Mouse (Mus musculus): Measurements from ENCODE around the gene Lrrc46.

Lrrc46 gene

GRCm38 (mm10) chr11:97049492-97050085 is 8.4 kb upstream of the Lrrc46 start:
- DNase-seq (ENCODE audit: inconsistent ontology term) = no peak

GRCm38 (mm10) chr11:97048090-97048650 is 7.0 kb upstream of the Lrrc46 start:
- DNase-seq (ENCODE audit: inconsistent ontology term) = peak; percentile 85

- DNase-seq (ENCODE audit: inconsistent ontology term) = no peak
Measured at GRCm38 (mm10) chr11:97045861-97046260, 4.7 kb upstream of the Lrrc46 start.

GRCm38 (mm10) chr11:97044902-97045301 is 3.7 kb upstream of the Lrrc46 start:
- DNase-seq (ENCODE audit: inconsistent ontology term) = no peak

GRCm38 (mm10) chr11:97040301-97041021 is 746 bp downstream of the Lrrc46 start:
- no peak for DNase-seq (ENCODE audit: inconsistent ontology term)

GRCm38 (mm10) chr11:97038881-97039280 is 2.3 kb downstream of the Lrrc46 start:
- no peak for DNase-seq (ENCODE audit: inconsistent ontology term)

DNA sequence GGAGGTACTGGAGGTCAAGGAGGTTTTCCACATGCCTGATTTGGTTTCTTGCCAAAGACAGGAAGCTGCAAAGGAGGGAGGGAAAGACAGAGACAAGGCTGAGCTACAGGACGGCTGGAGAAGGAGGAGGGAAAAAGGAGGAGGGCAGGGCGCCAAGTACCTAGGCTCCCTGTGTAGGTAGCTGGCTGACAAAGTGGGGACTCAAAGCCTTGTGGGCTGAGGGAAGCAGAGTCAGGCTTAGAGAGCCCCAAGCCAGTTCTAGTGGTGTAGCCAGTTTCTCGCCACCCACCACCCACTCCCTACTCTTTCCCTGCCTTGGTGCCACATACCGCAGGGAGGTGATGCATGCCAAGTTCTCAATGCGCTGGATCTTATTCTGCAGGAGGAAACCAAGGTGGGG is 5.1 kb downstream of the Lrrc46 start:
- DNase-seq (ENCODE audit: inconsistent ontology term) = no peak

DNA sequence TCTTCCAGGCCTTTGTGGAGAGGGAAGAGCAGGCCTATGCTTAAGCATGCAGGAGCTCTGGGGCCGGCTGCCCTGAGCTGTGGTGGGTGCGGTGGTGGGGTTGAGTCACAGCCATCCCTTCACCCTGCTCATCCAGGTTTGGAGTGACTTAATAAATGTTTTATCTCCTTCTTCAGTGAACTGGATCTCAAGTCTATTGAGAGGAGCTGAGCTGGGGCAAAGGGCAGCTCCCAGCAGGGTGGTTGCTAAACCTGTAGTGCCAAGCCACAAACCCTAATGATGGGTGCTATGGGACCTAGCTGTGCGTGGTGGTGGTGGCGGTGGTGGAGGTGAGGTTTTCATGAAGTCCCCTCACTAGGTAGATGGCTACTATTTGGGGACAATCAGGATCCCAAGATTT is 7.4 kb downstream of the Lrrc46 start:
- DNase-seq (ENCODE audit: inconsistent ontology term) = no peak

GRCm38 (mm10) chr11:97032499-97032898 is 8.7 kb downstream of the Lrrc46 start:
- no peak for DNase-seq (ENCODE audit: inconsistent ontology term)

- no peak for DNase-seq (ENCODE audit: inconsistent ontology term)
Measured at GRCm38 (mm10) chr11:97031977-97032376, 9.2 kb downstream of the Lrrc46 start.

DNA sequence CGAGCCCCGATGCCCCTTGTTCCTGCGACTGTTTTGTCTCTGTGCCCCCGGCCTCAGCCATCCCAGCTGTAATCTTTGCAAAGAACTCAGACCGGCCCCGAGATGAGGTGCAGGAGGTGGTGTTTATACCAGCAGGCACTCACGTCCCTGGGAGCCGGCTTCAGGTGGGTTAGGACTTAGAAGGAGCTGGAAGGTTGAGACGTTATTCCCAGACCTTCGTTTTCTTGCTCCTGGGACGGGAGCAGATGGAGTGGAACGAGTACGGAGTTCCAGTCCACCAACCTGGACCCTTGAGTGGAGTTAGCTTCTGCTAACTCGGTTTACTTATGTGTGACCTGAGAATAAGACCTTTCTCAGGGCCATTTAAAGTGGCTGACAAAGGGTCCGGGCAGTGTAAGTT is 10.8 kb downstream of the Lrrc46 start:
- no peak for DNase-seq (ENCODE audit: inconsistent ontology term)

GRCm38 (mm10) chr11:97029686-97030417 is 11.4 kb downstream of the Lrrc46 start, which contains the start of gene Scrn2:
Gene Scrn2 (plus strand): TSS chr11:97029938.
- DNase-seq (ENCODE audit: inconsistent ontology term) = peak; percentile 87

DNA sequence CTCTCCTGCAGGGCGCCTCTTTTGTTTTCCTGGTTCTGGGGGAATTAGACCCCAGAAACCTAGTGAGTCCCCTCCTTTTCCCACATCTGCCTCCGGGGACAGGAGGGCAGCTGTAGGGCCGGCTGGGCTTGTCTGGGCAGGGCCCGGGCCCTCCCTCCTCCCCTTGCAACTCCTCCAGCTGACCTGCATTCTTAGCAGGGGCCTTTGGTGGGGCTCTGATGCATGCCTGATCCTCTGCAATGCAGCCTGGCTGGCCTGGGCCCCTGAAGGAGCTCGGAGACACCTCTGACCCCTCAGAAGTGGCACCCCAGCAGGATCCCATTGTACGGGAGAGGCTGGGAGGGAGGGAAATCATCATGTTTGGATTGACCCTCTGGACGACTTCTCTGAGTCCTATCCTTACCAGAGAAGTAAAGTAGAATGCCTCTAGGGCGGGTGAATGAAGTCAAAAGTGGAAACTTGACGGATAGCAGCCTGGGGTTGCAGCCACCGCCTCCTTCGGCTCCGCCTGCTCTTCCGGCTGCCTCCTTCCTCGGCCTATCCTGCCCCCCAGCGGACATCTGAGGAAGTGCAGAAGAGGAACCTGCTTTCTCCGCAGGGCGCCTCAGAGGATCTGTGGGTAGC is 15.4 kb downstream of the Lrrc46 start:
- DNase-seq (ENCODE audit: inconsistent ontology term) = peak; percentile 86

DNA sequence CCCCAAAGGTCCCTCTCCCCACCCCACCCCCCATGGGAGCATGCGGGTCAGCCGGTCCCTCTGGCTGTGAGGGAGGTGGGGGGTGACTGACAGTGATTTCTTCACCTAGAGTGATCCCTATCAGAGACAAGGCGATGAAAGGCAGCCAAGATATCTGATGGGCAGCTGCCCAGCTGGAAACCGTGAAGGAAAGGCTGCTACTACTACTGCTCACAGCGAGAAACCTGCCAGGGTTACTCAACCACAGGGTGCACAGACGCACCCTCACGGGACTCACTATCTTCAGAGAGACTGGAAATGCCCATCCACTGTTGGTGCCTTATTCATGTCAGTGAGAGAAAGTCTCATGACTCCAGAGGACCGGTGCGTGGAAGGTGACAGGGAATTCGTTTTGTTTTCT is 16.2 kb downstream of the Lrrc46 start:
- no peak for DNase-seq (ENCODE audit: inconsistent ontology term)

DNA sequence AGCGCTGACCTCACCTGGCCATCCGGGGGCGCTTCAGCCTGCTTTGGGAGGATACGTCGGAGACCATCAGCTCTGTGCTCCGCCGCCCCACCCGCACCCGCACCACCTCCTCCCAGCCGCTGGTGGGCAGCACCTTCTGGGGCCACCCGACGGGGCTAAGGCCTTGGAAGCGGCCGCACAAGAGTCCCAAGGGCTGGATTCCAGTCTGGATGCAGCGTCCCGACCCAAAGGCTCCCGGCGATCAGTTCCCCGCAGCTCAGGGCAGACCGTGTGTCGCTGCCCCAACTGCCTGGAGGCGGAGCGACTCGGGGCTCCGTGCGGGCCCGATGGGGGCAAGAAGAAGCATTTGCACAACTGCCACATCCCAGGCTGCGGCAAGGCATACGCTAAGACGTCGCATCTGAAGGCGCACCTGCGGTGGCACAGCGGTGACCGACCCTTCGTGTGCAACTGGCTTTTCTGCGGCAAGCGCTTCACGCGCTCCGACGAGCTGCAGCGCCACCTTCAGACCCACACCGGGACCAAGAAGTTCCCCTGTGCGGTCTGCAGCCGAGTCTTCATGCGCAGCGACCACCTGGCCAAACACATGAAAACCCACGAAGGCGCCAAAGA is 19.2 kb downstream of the Lrrc46 start:
- peak; percentile 71 for DNase-seq (ENCODE audit: inconsistent ontology term)

DNA sequence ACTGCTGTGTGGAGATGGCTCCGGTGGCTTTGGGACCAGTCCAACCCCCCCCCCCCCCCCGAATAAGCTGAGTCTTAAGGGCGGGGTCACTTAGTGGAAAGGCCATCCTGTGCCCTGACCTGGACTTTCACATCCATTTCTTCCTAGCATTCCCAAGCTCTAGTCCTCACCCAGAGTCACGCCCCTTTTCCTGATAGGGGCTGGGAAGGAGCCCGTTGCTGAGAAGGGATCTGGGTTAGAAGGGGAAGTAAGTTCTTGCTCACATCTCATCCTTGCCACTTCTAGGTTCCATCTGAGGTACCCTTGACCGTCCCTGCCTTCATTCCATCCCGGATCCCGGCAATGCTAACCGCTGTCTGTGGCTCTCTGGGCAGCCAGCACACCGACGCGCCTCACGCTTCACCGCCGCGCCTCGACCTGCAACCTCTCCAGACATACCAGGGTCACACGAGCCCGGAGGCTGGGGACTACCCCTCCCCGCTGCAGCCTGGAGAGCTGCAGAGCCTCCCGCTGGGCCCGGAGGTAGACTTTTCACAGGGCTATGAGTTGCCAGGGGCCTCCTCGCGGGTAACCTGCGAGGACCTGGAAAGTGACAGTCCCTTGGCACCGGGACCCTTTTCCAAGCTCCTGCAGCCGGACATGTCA is 20.0 kb downstream of the Lrrc46 start:
- no peak for DNase-seq (ENCODE audit: inconsistent ontology term)

DNA sequence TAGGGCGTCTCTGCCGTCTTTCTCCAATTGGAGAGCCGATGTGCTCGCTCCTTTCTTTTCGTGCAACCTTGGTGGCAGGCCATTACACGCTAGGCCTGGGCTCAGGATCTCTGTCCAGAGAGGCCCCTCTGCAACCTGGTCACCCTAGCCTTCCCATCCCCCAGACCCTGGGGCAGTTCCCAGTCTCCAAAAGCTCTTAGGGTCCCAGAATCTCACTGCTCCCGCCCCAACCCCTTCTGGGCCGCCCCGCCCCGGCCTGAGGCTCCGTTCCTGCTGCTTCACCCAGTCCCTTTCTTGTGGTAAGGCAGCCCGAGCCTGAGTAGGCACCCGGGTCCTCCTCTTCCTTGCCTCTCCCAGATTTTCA is 21.9 kb downstream of the Lrrc46 start:
- DNase-seq (ENCODE audit: inconsistent ontology term) = no peak

DNA sequence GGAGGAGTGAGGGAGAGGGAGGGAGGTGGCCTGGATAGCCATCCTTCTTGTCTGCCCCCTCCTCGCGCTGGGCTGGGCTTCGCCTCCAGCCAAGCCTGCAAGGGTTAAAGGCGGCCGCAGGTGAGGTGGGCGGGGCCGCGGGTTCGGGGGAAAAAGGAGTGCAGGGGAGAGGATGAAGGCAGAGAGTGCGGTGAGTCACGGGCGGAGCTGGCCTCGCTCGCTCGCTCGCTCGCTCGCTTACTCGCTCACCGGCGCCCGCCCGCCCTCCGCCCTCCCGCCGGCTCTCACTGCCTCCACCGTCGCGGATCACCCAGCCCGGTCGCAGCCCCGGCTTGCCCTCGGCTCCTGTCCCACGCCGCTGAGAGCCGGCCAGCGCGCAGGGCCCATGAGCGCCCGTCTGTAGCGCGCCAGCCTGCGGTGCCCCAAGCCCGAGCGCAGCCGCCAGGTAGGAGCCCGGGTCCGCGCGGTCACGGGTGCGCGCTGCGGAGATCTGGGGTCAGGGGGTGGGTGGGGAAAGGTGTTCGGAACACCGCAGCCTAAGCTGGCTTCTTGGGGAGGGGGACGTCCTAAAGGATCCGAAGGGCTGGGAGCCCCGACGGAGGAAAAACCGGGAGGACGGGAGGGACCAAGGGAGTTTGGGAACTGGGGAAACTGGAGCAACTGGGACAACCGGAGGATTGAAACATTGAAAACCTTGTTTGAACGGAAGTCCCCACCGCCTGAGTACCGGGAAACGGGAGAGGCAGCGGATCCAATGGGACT is 22.4 kb downstream of the Lrrc46 start:
- DNase-seq (ENCODE audit: inconsistent ontology term) = no peak

GRCm38 (mm10) chr11:97017696-97018582 is 23.3 kb downstream of the Lrrc46 start:
- DNase-seq (ENCODE audit: inconsistent ontology term) = no peak
